Mouse (Mus musculus) limb, embryonic 13.5 days (tissue): ENCODE measurements at regions not wholly inside any gene's neighbourhood (a gene's known extent, or its start where the extent isn't known, plus 50 kb on each side); places are given as distances from the start of the nearest gene placed in this dataset.
A peak's percentile ranks its signal among the peaks of the same experiment; 100 is the strongest.

Experiments used
- ATAC-seq: fragments of 200-750 bp; cut with Nextera tagmentation; 2 replicates; pipeline ENCODE4 v1.8.0; 2017; ENCODE audit warnings: low read depth, moderate number of reproducible peaks, moderate TSS enrichment; ENCODE audit not compliant: low FRiP score
- H3K27ac ChIP-seq: fragments of 300-500 bp; sonication (generic); 2 replicates; pipeline ENCODE4 v1.5.1; 2015; ENCODE audit warnings: inconsistent platforms, mild to moderate bottlenecking, moderate library complexity
- H3K27me3 ChIP-seq: fragments of 300-500 bp; sonication (generic); 2 replicates; pipeline ENCODE4 v1.6.1; 2015; ENCODE audit warnings: mild to moderate bottlenecking, inconsistent platforms
- H3K36me3 ChIP-seq: fragments of 300-500 bp; sonication (generic); 2 replicates; pipeline ENCODE4 v1.6.1; 2015; ENCODE audit warnings: inconsistent platforms, mild to moderate bottlenecking, moderate library complexity
- H3K4me1 ChIP-seq: fragments of 300-500 bp; sonication (generic); 2 replicates; pipeline ENCODE4 v1.6.1; 2015; ENCODE audit warnings: inconsistent platforms
- H3K4me2 ChIP-seq: fragments of 300-500 bp; sonication (generic); replicated peaks from 2 replicates; pipeline ENCODE4 v1.6.1; 2015; ENCODE audit warnings: inconsistent platforms, mild to moderate bottlenecking, moderate library complexity
- H3K4me3 ChIP-seq: fragments of 300-500 bp; sonication (generic); 2 replicates; pipeline ENCODE4 v1.5.1; 2015; ENCODE audit warnings: moderate library complexity, mild to moderate bottlenecking, inconsistent platforms
- H3K9ac ChIP-seq: fragments of 300-500 bp; sonication (generic); 2 replicates; pipeline ENCODE4 v1.6.1; 2015; ENCODE audit warnings: mild to moderate bottlenecking, inconsistent platforms
- H3K9me3 ChIP-seq: fragments of 300-500 bp; sonication (generic); 2 replicates; pipeline ENCODE4 v1.6.1; 2016; ENCODE audit warnings: inconsistent platforms
- WGBS: fragments of 180-500 bp; shearing (Covaris S2); methylation state at CpG from one replicate; pipeline ENCODE4 v1.1.7; 2015; 5-methylcytosine and 5-hydroxymethylcytosine counted together

GRCm38 (mm10) chr4:81096581-81096980, 186.1 kb downstream of the Lurap1l start:
- H3K9ac ChIP-seq = no peak overlapping the region
- H3K4me2 ChIP-seq = no peak overlapping the region
- H3K27ac ChIP-seq = no peak overlapping the region
- no peak overlapping the region for H3K4me3 ChIP-seq
- no peaks in the 10 kb centered on the region for H3K36me3 ChIP-seq
- no peaks in the 10 kb centered on the region for H3K9me3 ChIP-seq
- no peaks in the 10 kb centered on the region for H3K4me1 ChIP-seq
- H3K27me3 ChIP-seq = no peaks in the 10 kb centered on the region
- ATAC-seq = no peak

DNA sequence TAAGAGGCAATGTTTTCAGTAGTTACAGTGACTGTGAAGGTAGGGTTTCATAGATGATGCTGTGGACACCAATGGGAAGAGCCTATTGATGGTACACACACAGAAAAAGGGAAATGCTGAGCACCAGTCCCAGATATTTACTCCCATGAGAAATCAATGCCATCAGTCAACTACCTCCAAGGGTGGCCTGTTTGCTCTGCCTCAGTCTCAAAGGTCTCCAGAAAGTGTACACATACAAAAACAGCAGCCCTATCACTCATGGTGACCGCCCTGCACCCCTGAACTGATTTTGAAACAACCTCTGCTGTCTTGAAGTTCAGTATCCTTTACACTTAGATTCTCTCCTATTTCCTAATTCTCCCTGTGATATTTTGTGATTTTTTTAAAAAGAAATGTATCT, 187.2 kb downstream of the Lurap1l start:
- Histone ChIP-seq H3K27me3 (no peaks in the 10 kb centered on the region), H3K4me1 (no peaks in the 10 kb centered on the region), H3K4me2 (no peak overlapping the region), H3K27ac (no peak overlapping the region), H3K4me3 (no peak overlapping the region), H3K9ac (no peak overlapping the region), H3K36me3 (no peaks in the 10 kb centered on the region), H3K9me3 (no peaks in the 10 kb centered on the region)
- no peak for ATAC-seq
- 91% methylated on average over 1 of the region's 1 CpGs for WGBS

DNA sequence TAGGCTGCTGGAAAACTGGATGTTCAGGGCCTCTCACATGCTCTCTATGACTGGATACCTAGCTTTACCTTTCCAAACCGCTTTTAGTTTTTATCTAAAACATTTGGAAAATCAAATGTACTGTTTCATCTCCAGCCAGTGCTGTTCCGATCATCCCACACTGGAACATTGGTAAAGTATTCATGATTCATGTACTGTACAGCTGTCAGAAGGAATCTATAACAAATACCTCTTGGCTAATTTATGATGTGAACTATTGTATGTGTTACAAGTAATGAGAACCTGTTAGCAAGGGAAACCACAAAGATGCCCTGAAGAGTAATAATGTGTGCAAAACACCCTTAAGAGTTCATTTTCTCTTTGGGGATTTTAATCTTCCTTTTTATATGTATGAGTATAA, 190.6 kb downstream of the Lurap1l start:
- Histone ChIP-seq H3K27me3 (no peaks in the 10 kb centered on the region), H3K9ac (no peak overlapping the region), H3K36me3 (no peaks in the 10 kb centered on the region), H3K4me3 (no peak overlapping the region), H3K4me1 (no peaks in the 10 kb centered on the region), H3K9me3 (no peaks in the 10 kb centered on the region), H3K27ac (no peak overlapping the region), H3K4me2 (no peak overlapping the region)
- ATAC-seq = peak; percentile 51; the same call in 1 of the 2 replicates
- 58% methylated on average over 2 of the region's 2 CpGs for WGBS

GRCm38 (mm10) chr4:81111307-81111706, 200.9 kb downstream of the Lurap1l start:
- ATAC-seq = no peak
- Histone ChIP-seq H3K4me2 (no peak overlapping the region), H3K4me1 (no peaks in the 10 kb centered on the region), H3K4me3 (no peak overlapping the region), H3K27ac (no peak overlapping the region), H3K27me3 (no peaks in the 10 kb centered on the region), H3K36me3 (no peaks in the 10 kb centered on the region), H3K9me3 (no peaks in the 10 kb centered on the region), H3K9ac (no peak overlapping the region)
- 61% methylated on average over 3 of the region's 3 CpGs for WGBS

DNA sequence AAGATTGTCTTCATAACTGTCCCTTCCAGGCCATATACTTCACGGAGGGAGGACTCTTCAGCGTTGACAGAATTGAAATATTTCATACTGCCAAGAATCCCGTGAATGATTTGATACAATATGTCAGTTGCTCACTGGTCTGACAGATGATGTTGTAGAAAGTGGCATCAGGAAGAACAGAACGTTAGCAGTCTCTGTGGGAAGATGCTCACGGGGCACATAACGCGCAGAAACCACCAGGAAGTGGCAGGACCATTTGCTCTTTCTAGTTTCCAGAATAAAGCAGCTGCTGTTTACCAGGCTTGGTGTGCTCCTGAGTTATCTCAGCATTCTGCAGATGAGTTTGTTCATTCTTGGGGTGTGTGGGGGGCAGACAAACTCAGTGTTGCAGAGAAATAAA, 206.0 kb downstream of the Lurap1l start:
- Histone ChIP-seq H3K4me2 (no peak overlapping the region), H3K4me3 (no peak overlapping the region), H3K9ac (no peak overlapping the region), H3K36me3 (no peaks in the 10 kb centered on the region), H3K4me1 (no peaks in the 10 kb centered on the region), H3K27me3 (no peaks in the 10 kb centered on the region), H3K27ac (no peak overlapping the region), H3K9me3 (no peaks in the 10 kb centered on the region)
- no peak for ATAC-seq
- WGBS = 83% methylated on average over 7 of the region's 7 CpGs

GRCm38 (mm10) chr4:81124155-81124554, 213.7 kb downstream of the Lurap1l start:
- H3K27me3 ChIP-seq = no peaks in the 10 kb centered on the region
- no peak overlapping the region for H3K27ac ChIP-seq
- no peak for ATAC-seq
- WGBS = 65% methylated on average over 3 of the region's 3 CpGs
- H3K4me1 ChIP-seq = no peaks in the 10 kb centered on the region
- H3K4me2 ChIP-seq = no peak overlapping the region
- H3K9me3 ChIP-seq = no peaks in the 10 kb centered on the region; the same call in 1 of the 2 replicates
- H3K36me3 ChIP-seq = no peaks in the 10 kb centered on the region
- no peak overlapping the region for H3K9ac ChIP-seq
- no peak overlapping the region for H3K4me3 ChIP-seq

GRCm38 (mm10) chr4:81129874-81130273, 219.4 kb downstream of the Lurap1l start:
- Histone ChIP-seq H3K27ac (no peak overlapping the region), H3K27me3 (no peaks in the 10 kb centered on the region), H3K4me1 (no peaks in the 10 kb centered on the region), H3K4me2 (no peak overlapping the region), H3K36me3 (no peaks in the 10 kb centered on the region), H3K4me3 (no peak overlapping the region), H3K9ac (no peak overlapping the region), H3K9me3 (no peaks in the 10 kb centered on the region; the same call in 1 of the 2 replicates)
- WGBS = 47% methylated on average over 2 of the region's 2 CpGs
- no peak for ATAC-seq

GRCm38 (mm10) chr4:81173111-81173510, 262.7 kb downstream of the Lurap1l start:
- Histone ChIP-seq H3K9me3 (no peaks in the 10 kb centered on the region), H3K4me1 (no peaks in the 10 kb centered on the region), H3K4me2 (no peak overlapping the region), H3K36me3 (no peaks in the 10 kb centered on the region), H3K4me3 (no peak overlapping the region), H3K27me3 (0 out of 2 replicates have a peak, but pooled peaks cover 3% of the 10 kb centered on the region), H3K27ac (no peak overlapping the region), H3K9ac (no peak overlapping the region)
- ATAC-seq = no peak
- WGBS = 90% methylated on average over 2 of the region's 2 CpGs

- no peak overlapping the region for H3K9ac ChIP-seq
- H3K4me1 ChIP-seq = peaks cover 10% of the 10 kb centered on the region; the same call in 1 of the 2 replicates
- no peak overlapping the region for H3K4me2 ChIP-seq
- ATAC-seq = no peak
- no peaks in the 10 kb centered on the region for H3K9me3 ChIP-seq
- no peaks in the 10 kb centered on the region for H3K36me3 ChIP-seq
- 49% methylated on average over 11 of the region's 11 CpGs for WGBS
- H3K4me3 ChIP-seq = no peak overlapping the region
- no peak overlapping the region for H3K27ac ChIP-seq
- H3K27me3 ChIP-seq = 0 out of 2 replicates have a peak, but pooled peaks cover 3% of the 10 kb centered on the region
Observed at GRCm38 (mm10) chr4:81177443-81178041, 265.1 kb downstream of the Mpdz start.

DNA sequence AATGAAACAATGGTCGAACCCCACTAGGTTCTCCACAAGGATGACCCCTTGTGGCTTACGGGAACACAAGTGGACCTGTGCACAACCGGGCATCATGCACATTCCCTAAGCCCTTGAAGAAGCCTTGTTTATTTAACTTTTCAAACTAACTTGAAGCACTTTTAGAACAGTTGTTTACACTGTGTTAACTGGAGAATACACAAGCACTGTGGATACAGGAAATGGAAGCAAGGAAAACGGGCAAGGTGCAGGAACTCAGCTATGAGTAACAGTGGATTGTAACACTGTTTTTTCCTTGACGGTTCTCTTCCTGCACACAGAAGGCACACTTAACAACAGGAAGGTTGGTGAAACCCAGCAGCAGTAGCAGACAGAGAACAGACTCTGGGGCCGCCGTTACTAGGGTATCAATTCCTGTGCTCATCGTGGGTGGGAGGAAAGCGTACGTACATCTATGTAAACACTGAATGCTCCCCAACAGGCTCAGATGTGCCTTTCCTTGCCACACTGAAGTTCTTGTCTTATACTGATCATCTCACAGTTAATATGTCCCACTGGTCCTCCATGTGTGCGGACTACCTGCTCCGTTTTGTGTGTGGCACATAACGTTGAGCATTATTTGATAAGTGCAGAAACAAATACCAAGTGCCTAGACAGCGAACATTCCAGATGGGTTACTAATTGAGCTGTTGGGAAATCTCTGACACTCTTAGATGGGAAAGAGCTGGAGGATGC, 264.4 kb downstream of the Mpdz start:
- 0 out of 2 replicates have a peak, but pooled peaks cover 3% of the 10 kb centered on the region for H3K27me3 ChIP-seq
- no peak overlapping the region for H3K4me2 ChIP-seq
- peaks cover 10% of the 10 kb centered on the region; the same call in 1 of the 2 replicates for H3K4me1 ChIP-seq
- no peak overlapping the region for H3K27ac ChIP-seq
- H3K9me3 ChIP-seq = no peaks in the 10 kb centered on the region
- H3K36me3 ChIP-seq = no peaks in the 10 kb centered on the region
- H3K4me3 ChIP-seq = no peak overlapping the region
- ATAC-seq = peak; percentile 55; the same call in 1 of the 2 replicates
- H3K9ac ChIP-seq = peak overlapping the region; percentile 19; the same call in 1 of the 2 replicates
- WGBS = 73% methylated on average over 14 of the region's 14 CpGs

DNA sequence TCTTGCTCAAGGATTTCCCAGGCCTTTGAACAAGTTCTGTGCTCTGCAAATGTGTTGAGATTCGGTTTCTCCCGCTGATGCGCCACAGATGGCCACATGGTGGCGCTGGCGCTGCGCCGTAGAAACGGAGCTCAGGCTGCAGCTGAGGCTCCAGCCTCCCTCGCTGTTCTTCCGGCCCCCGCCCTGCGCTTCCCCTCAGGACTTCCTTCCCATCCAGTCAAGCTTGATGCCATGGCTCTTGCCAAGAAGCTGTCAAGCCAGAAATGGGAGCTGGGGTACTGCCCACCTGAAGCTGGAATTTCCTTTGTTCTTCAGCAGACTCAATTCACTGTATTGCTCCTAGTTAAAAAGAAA, 263.9 kb downstream of the Mpdz start:
- H3K9ac ChIP-seq = peak overlapping the region; percentile 19; the same call in 1 of the 2 replicates
- H3K4me3 ChIP-seq = no peak overlapping the region
- H3K9me3 ChIP-seq = no peaks in the 10 kb centered on the region
- H3K36me3 ChIP-seq = no peaks in the 10 kb centered on the region
- peak; percentile 82; the same call in 1 of the 2 replicates for ATAC-seq
- H3K27ac ChIP-seq = no peak overlapping the region
- peak overlapping the region; percentile 36; the same call in 1 of the 2 replicates for H3K4me2 ChIP-seq
- H3K4me1 ChIP-seq = peaks cover 10% of the 10 kb centered on the region; the same call in 1 of the 2 replicates
- 0 out of 2 replicates have a peak, but pooled peaks cover 3% of the 10 kb centered on the region for H3K27me3 ChIP-seq
- WGBS = 1% methylated on average over 12 of the region's 12 CpGs

DNA sequence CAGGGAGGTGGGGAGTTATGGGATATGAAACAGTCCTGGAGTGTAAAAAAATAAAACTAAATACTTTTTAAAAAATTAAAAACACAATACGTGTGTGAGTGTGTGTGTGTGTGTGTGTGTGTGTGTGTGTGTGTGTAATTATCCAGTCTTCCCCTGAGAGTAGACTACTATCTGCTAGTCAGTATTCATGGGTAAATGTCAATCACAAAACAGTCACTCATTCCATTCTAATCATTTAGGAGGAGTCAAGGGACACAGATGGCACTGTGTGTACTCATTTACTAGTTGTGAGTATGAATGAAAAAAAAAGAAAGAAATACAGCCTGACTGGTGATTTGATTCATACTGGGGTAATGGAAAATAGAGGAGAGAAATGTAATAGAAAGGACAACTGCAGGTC, 226.5 kb downstream of the Mpdz start:
- Histone ChIP-seq H3K4me2 (no peak overlapping the region), H3K36me3 (no peaks in the 10 kb centered on the region), H3K27me3 (no peaks in the 10 kb centered on the region), H3K9me3 (no peaks in the 10 kb centered on the region), H3K4me1 (peaks cover 14% of the 10 kb centered on the region), H3K9ac (no peak overlapping the region), H3K27ac (no peak overlapping the region), H3K4me3 (no peak overlapping the region)
- 76% methylated on average over 1 of the region's 1 CpGs for WGBS
- no peak for ATAC-seq
